Mouse (Mus musculus) small intestine, adult 2 months (tissue): Measurements from ENCODE around the gene Mfsd13b.

ENCODE experiments used
- CTCF ChIP-seq: fragments of 200-500 bp; IDR thresholded peaks from 2 replicates; pipeline ENCODE4 v1.5.1; 2012; ENCODE audit warnings: low read depth, mild to moderate bottlenecking, control low read depth, inconsistent platforms, low read length, moderate library complexity, mixed read lengths; ENCODE audit not compliant: insufficient replicate concordance, insufficient read length; ENCODE audit errors: extremely low read depth
- POLR2A ChIP-seq: fragments of 200-500 bp; IDR thresholded peaks from 2 replicates; pipeline ENCODE4 v1.6.1; 2012; ENCODE audit warnings: low read depth, mild to moderate bottlenecking, control low read depth, inconsistent platforms, low read length, moderate library complexity

DNA sequence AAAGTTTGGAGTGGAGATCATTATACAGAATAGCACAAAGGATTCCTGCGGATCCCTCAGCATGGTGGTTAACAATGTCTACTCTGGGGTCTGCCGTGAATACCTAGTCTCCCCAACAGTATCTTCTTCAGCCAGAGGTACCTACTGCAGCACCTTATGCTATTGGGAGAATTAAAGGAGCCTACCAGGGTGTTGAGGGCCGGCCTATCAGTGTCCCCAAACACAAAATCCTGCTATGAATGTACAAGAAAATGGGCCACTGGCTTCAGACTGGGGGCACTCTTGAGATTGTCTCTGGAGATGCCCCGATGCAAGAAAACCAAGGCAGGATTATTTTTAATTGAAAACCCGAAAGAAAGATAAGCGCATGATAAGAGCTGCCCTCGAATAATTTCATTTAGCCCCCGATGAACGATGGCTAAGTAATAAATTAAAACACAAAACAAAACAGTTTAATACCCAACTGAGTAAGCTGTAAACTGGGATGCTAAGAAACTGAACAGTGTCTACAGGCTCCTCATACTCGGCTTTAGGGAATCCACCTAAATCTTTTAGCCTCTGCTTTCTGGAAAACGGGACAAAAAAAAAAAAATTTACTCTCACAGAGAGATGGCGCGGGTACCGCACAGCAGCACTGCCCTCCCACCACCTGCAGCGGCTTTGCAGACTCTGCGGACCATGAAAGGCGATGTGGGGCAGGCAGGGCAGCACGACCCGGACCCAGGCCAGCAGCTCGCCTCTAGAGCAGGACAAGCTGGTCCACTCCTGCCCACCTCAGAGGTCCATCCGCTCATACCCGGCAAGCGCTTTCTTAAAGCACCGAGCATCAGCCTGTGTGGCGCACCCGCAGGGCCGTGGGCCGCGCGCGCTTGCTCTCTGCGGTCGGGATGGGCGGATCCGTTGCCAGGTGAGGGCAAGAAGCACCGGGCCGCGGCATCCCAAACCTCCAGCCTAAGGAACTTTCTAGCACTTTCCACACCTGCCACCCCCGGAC, 1.1 kb upstream of the Mfsd13b start:
- TF ChIP-seq CTCF (no peak), POLR2A (no peak)
